Mouse (Mus musculus): ENCODE measurements at regions not wholly inside any gene's neighbourhood (a gene's known extent, or its start where the extent isn't known, plus 50 kb on each side); places are given as distances from the start of the nearest gene placed in this dataset.
"Not testable (repeated sequence)": the region's sequence is repeated elsewhere in the genome, so short reads cannot be mapped to it uniquely, and the experiment has no call there.

- DNase-seq, result no peak
Measured at GRCm38 (mm10) chr10:103958183-103958582, 184.6 kb upstream of the Gm21293 start.

DNA sequence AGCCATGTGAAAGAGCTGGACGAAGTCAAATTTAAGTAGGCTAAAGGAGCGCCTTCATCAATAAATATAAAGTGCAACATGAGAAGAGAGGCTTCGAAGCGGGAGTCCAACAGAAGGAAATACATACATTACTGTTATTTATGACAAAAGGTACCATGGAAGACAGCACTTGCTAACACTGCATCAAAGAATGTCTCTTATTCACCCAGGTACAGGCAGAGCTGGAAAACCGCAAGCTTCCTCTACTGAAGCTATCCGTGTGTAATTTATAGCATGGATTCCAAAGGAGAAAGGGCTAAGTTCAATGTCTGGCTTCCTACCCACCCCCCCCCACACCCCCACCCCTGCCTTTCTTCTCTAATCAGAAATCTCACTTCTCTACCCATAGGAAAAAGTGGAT, 166.7 kb upstream of the Gm21293 start:
- no peak for DNase-seq

GRCm38 (mm10) chr10:103984287-103984956, 158.4 kb upstream of the Gm21293 start:
- no peak for DNase-seq

DNA sequence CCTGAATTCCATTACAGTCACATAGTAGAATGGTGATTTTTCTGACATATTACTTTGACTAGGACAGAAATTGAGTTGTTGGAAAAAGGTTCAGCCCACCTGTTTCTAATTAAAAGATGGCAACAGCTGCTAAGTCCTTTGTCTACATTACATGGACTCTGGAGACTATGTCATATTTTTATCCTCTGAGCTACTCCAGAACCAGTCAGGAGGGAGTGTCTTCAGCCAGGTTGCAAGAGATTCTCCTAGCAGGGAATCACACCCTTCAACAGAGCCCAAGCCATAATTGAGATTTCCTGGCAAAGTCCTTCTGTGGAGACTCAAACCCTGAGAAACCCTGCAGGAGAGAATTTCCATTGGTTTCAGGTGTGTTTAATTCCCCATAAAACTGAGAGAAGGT, 123.2 kb upstream of the Gm21293 start:
- DNase-seq, result no peak

DNA sequence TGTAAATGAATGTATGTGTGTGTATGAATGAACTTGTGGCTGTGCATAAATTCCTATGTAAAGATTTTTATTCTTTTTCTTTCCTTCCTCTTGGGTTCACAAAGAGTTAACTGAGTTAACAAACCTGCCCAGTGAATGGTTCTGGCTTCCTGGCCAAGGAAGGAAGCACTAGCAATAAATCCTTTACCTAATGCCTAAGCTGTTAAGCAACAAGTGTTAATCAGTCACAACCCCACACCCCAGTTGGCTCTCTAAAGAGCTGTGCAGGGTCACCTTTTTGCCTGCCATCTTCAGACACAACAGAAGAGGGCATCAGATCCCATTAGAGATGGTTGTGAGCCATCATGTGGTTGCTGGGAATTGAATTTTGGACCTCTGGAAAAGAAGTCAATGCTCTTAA, 121.2 kb upstream of the Gm21293 start:
- DNase-seq, result peak; percentile 12

- DNase-seq, result no peak
Measured at GRCm38 (mm10) chr10:104028162-104028561, 114.6 kb upstream of the Gm21293 start.

GRCm38 (mm10) chr10:104032771-104033170, 110.0 kb upstream of the Gm21293 start:
- DNase-seq, result no peak

GRCm38 (mm10) chr10:104041729-104042386, 100.9 kb upstream of the Gm21293 start:
- DNase-seq, result not testable (repeated sequence)

- DNase-seq, result no peak
Measured at GRCm38 (mm10) chr10:104042387-104042775, 100.4 kb upstream of the Gm21293 start.

DNA sequence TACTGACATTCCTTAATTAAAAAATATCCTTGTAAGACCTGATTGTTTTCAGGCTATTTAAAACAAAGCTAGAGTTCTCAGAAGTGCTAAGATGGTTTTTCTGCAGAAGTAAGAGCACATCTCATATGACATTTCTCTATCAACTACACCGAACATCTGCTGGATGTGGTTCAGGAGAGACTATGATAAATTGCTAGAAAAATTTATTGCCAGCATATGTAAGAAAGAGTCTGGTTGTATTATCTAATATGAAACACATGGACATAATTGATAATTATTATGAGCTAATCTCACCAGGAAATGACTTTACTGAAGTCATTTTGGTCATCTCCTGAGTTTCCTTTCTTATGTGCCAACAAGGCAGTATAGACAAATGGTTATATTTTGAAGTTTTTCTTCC, 99.2 kb upstream of the Gm21293 start:
- no peak for DNase-seq

All from kidney, adult 9 months (tissue).